Mouse (Mus musculus) heart, postnatal 0 days (tissue): ENCODE data around the gene Dnase1l3.

Experiments used
- CTCF ChIP-seq: IDR thresholded peaks from 2 replicates; pipeline ENCODE4 v1.5.1; 2016; ENCODE audit warnings: antibody characterized with exemption, control low read depth, low read depth
- EP300 ChIP-seq: IDR thresholded peaks from 2 replicates; pipeline ENCODE4 v1.6.1; 2016; ENCODE audit warnings: antibody characterized with exemption, low read depth

- TF ChIP-seq CTCF: no peak
- TF ChIP-seq EP300: no peak
These were observed 31.2 kb downstream of the Dnase1l3 start for GRCm38 (mm10) chr14:7963160-7963559.
